Mouse (Mus musculus): ENCODE data around the gene Uqcc2. TPM values are rescaled to one million over a fixed set of nuclear protein-coding genes. Genes with fewer than 3 reads are reported as not detected.

The Uqcc2 gene
- polyA plus RNA-seq, 1 experiment = 630 TPM

DNA sequence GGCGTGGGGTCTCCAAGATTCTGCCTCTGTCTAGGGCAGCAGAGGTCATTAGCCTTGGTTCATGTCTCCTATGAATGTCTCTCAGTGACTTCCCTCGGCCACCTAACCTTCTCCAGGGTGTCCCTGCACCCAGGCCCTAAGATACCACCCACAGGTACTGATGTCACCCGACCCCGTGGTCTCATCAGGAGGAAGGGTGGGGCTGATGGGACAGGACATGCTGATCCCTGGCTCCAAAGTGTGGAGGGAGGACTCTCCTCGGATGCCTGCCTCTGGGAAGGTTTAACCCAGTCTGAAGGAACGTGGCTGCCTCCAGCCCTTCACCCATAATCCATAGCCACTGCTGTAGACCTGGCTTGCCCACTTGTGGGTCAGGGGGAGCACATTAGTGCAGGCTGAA, 33.2 kb upstream of the Uqcc2 start:
- no peak for TF ChIP-seq CEBPB (IDR thresholded peaks at IDR 0.05; ENCODE audit: low read depth)
- no peak for TF ChIP-seq USF1 (IDR thresholded peaks at IDR 0.05; ENCODE audit: low read depth)
- no peak for TF ChIP-seq MAX (IDR thresholded peaks at IDR 0.05)
- TF ChIP-seq MYOD1 (IDR thresholded peaks at IDR 0.05; ENCODE audit: control insufficient read depth, insufficient read length, low read depth) = no peak
- no peak for TF ChIP-seq MYOG (IDR thresholded peaks at IDR 0.05; ENCODE audit: control insufficient read depth, extremely low read depth, insufficient read length)
- no peak for TF ChIP-seq CTCF (IDR thresholded peaks at IDR 0.05; ENCODE audit: control insufficient read depth, insufficient read depth, insufficient read length)
- no peak for TF ChIP-seq FOSL1 (IDR thresholded peaks at IDR 0.05; ENCODE audit: insufficient read depth, low read length, poor library complexity, severe bottlenecking)
- H3K27me3 ChIP-seq (ENCODE audit: control insufficient read depth, insufficient read depth, insufficient read length) = no peaks in the 10 kb centered on the region
- no peaks in the 10 kb centered on the region for H3K36me3 ChIP-seq (ENCODE audit: control insufficient read depth, insufficient read depth)
- H3K79me3 ChIP-seq (ENCODE audit: low read depth) = no peaks in the 10 kb centered on the region
- H3K4me3 ChIP-seq (ENCODE audit: insufficient read depth, poor library complexity, severe bottlenecking) = no peak overlapping the region
- H3K79me2 ChIP-seq (ENCODE audit: control insufficient read depth, insufficient read depth) = no peaks in the 10 kb centered on the region
- no peak overlapping the region for H3ac ChIP-seq (ENCODE audit: control insufficient read depth, insufficient read length, low read depth)

DNA sequence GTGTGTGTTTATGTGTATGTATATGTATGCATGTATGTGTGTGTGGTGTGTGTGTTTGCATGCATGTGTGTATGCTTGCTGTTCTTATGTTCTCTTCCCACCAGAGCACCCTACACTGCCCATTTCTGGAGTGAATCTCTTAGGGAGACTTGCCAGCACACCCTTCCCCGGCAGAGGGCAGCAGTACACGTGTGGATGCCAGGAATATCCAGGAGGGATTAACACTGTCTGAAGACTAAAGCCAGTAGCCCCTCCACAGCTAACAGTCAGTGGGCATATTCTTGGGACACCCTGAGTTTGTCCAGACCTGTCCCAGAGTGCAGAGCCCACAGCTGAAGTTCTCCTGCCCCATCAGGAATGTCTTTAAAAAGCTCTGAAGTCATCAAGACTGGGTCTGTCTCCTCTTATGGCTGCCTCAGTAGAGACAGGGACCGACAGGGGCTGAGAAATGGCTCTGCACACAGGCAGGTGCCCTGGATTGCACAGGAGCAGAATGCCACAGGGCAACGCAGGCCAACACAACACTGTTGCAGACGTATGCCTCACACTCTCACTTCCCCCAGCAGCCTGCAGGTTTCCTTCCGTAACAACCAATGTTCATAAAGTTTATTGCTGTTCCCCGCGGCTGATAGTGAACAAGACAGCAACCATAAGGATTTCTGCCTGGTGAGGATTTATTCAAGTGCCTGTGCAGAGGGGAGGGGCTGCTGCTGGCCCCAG, 31.5 kb upstream of the Uqcc2 start:
- H3K4me3 ChIP-seq (ENCODE audit: insufficient read depth, poor library complexity, severe bottlenecking) = no peak overlapping the region
- TF ChIP-seq USF1 (IDR thresholded peaks at IDR 0.05; ENCODE audit: low read depth) (no peak), CTCF (IDR thresholded peaks at IDR 0.05; ENCODE audit: control insufficient read depth, insufficient read depth, insufficient read length) (peak; percentile 50), MAX (IDR thresholded peaks at IDR 0.05) (no peak), CEBPB (IDR thresholded peaks at IDR 0.05; ENCODE audit: low read depth) (no peak)

GRCm38 (mm10) chr17:27160905-27161304, 27.2 kb upstream of the Uqcc2 start:
- Histone ChIP-seq H3K4me3 (ENCODE audit: insufficient read depth, poor library complexity, severe bottlenecking) (no peak overlapping the region), H3K79me2 (ENCODE audit: control insufficient read depth, insufficient read depth) (no peaks in the 10 kb centered on the region), H3ac (ENCODE audit: control insufficient read depth, insufficient read length, low read depth) (no peak overlapping the region), H3K27me3 (ENCODE audit: control insufficient read depth, insufficient read depth, insufficient read length) (no peaks in the 10 kb centered on the region), H3K36me3 (ENCODE audit: control insufficient read depth, insufficient read depth) (no peaks in the 10 kb centered on the region), H3K79me3 (ENCODE audit: low read depth) (no peaks in the 10 kb centered on the region)
- TF ChIP-seq USF1 (IDR thresholded peaks at IDR 0.05; ENCODE audit: low read depth) (no peak), MYOD1 (IDR thresholded peaks at IDR 0.05; ENCODE audit: control insufficient read depth, insufficient read length, low read depth) (no peak), CEBPB (IDR thresholded peaks at IDR 0.05; ENCODE audit: low read depth) (no peak), FOSL1 (IDR thresholded peaks at IDR 0.05; ENCODE audit: insufficient read depth, low read length, poor library complexity, severe bottlenecking) (no peak), MAX (IDR thresholded peaks at IDR 0.05) (no peak), CTCF (IDR thresholded peaks at IDR 0.05; ENCODE audit: control insufficient read depth, insufficient read depth, insufficient read length) (no peak)

More for the DNA sequence above, 31.5 kb upstream of the Uqcc2 start:
- Histone ChIP-seq H3K36me3 (ENCODE audit: control insufficient read depth, insufficient read depth) (no peaks in the 10 kb centered on the region), H3K27me3 (ENCODE audit: control insufficient read depth, insufficient read depth, insufficient read length) (no peaks in the 10 kb centered on the region), H3K79me2 (ENCODE audit: control insufficient read depth, insufficient read depth) (no peaks in the 10 kb centered on the region), H3K79me3 (ENCODE audit: low read depth) (no peaks in the 10 kb centered on the region), H3ac (ENCODE audit: control insufficient read depth, insufficient read length, low read depth) (no peak overlapping the region)

DNA sequence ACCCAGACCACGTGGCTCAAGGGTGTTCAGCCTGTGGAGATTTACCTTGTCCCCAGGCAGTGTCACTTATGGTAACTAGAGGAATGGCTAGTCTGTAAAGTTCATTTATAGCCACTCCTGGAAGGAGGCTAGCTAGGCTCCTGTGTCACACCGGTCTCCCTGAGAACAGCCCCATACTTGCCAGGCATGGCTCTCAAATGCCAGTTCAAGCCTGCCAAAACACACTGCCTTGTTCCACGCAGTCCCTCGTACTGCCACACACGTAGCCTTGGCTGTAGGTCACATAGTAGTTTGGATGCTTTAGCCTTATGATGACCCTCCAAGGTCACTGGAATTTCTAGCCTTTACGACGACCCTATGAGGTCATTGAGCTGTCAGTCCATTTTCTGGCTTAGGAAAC, 25.5 kb upstream of the Uqcc2 start:
- H3K79me3 ChIP-seq (ENCODE audit: low read depth) = no peaks in the 10 kb centered on the region
- no peak overlapping the region for H3K4me3 ChIP-seq (ENCODE audit: insufficient read depth, poor library complexity, severe bottlenecking)
- TF ChIP-seq MYOG (IDR thresholded peaks at IDR 0.05; ENCODE audit: control insufficient read depth, extremely low read depth, insufficient read length) (no peak), CTCF (IDR thresholded peaks at IDR 0.05; ENCODE audit: control insufficient read depth, insufficient read depth, insufficient read length) (no peak), MYOD1 (IDR thresholded peaks at IDR 0.05; ENCODE audit: control insufficient read depth, insufficient read length, low read depth) (no peak), FOSL1 (IDR thresholded peaks at IDR 0.05; ENCODE audit: insufficient read depth, low read length, poor library complexity, severe bottlenecking) (no peak), USF1 (IDR thresholded peaks at IDR 0.05; ENCODE audit: low read depth) (no peak), CEBPB (IDR thresholded peaks at IDR 0.05; ENCODE audit: low read depth) (no peak), MAX (IDR thresholded peaks at IDR 0.05) (no peak)
- H3K27me3 ChIP-seq (ENCODE audit: control insufficient read depth, insufficient read depth, insufficient read length) = no peaks in the 10 kb centered on the region
- no peaks in the 10 kb centered on the region for H3K79me2 ChIP-seq (ENCODE audit: control insufficient read depth, insufficient read depth)
- no peaks in the 10 kb centered on the region for H3K36me3 ChIP-seq (ENCODE audit: control insufficient read depth, insufficient read depth)
- no peak overlapping the region for H3ac ChIP-seq (ENCODE audit: control insufficient read depth, insufficient read length, low read depth)

GRCm38 (mm10) chr17:27158439-27158838, 24.7 kb upstream of the Uqcc2 start:
- Histone ChIP-seq H3K4me3 (ENCODE audit: insufficient read depth, poor library complexity, severe bottlenecking) (no peak overlapping the region), H3K27me3 (ENCODE audit: control insufficient read depth, insufficient read depth, insufficient read length) (no peaks in the 10 kb centered on the region), H3ac (ENCODE audit: control insufficient read depth, insufficient read length, low read depth) (no peak overlapping the region), H3K79me3 (ENCODE audit: low read depth) (no peaks in the 10 kb centered on the region), H3K79me2 (ENCODE audit: control insufficient read depth, insufficient read depth) (no peaks in the 10 kb centered on the region), H3K36me3 (ENCODE audit: control insufficient read depth, insufficient read depth) (no peaks in the 10 kb centered on the region)
- TF ChIP-seq MYOD1 (IDR thresholded peaks at IDR 0.05; ENCODE audit: control insufficient read depth, insufficient read length, low read depth) = no peak
- no peak for TF ChIP-seq CTCF (IDR thresholded peaks at IDR 0.05; ENCODE audit: control insufficient read depth, insufficient read depth, insufficient read length)
- no peak for TF ChIP-seq FOSL1 (IDR thresholded peaks at IDR 0.05; ENCODE audit: insufficient read depth, low read length, poor library complexity, severe bottlenecking)
- TF ChIP-seq USF1 (IDR thresholded peaks at IDR 0.05; ENCODE audit: low read depth) = no peak
- TF ChIP-seq MAX (IDR thresholded peaks at IDR 0.05) = no peak
- TF ChIP-seq MYOG (IDR thresholded peaks at IDR 0.05; ENCODE audit: control insufficient read depth, extremely low read depth, insufficient read length) = no peak
- TF ChIP-seq CEBPB (IDR thresholded peaks at IDR 0.05; ENCODE audit: low read depth) = no peak

DNA sequence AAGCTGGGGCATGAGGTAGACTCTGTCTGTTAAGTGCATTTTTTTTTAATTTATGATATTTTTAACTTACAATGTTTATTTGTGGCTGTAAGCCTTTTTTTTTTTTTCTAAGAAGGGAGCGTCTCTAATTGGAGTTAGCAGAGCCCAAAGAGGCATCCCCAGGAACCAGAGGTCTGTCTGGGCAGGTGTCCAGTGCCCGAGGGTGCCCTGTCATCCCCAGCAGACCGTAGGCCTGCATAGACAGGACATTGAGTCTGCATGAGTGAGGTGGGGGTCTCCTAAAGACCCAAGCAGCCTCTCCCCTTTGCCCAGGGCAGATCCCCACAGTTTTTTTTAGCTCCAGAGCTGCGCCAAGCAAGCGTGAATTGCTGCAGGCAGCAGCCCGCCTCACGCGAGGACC, 22.0 kb upstream of the Uqcc2 start:
- Histone ChIP-seq H3ac (ENCODE audit: control insufficient read depth, insufficient read length, low read depth) (no peak overlapping the region), H3K36me3 (ENCODE audit: control insufficient read depth, insufficient read depth) (no peaks in the 10 kb centered on the region), H3K79me3 (ENCODE audit: low read depth) (no peaks in the 10 kb centered on the region), H3K27me3 (ENCODE audit: control insufficient read depth, insufficient read depth, insufficient read length) (no peaks in the 10 kb centered on the region), H3K79me2 (ENCODE audit: control insufficient read depth, insufficient read depth) (no peaks in the 10 kb centered on the region), H3K4me3 (ENCODE audit: insufficient read depth, poor library complexity, severe bottlenecking) (no peak overlapping the region)
- TF ChIP-seq MAX (IDR thresholded peaks at IDR 0.05) = no peak
- no peak for TF ChIP-seq CTCF (IDR thresholded peaks at IDR 0.05; ENCODE audit: control insufficient read depth, insufficient read depth, insufficient read length)
- no peak for TF ChIP-seq CEBPB (IDR thresholded peaks at IDR 0.05; ENCODE audit: low read depth)
- no peak for TF ChIP-seq MYOD1 (IDR thresholded peaks at IDR 0.05; ENCODE audit: control insufficient read depth, insufficient read length, low read depth)
- no peak for TF ChIP-seq USF1 (IDR thresholded peaks at IDR 0.05; ENCODE audit: low read depth)
- TF ChIP-seq FOSL1 (IDR thresholded peaks at IDR 0.05; ENCODE audit: insufficient read depth, low read length, poor library complexity, severe bottlenecking) = no peak
- no peak for TF ChIP-seq MYOG (IDR thresholded peaks at IDR 0.05; ENCODE audit: control insufficient read depth, extremely low read depth, insufficient read length)

Measured in C2C12 (cell line).